Mouse (Mus musculus): ENCODE data around the gene Msh4. TPM values are rescaled to one million over a fixed set of nuclear protein-coding genes. Genes with fewer than 3 reads are reported as not detected.

Msh4 gene
- 0.18 TPM in 1 of 4 replicates, not detected in the others for total RNA-seq (2023)

DNA sequence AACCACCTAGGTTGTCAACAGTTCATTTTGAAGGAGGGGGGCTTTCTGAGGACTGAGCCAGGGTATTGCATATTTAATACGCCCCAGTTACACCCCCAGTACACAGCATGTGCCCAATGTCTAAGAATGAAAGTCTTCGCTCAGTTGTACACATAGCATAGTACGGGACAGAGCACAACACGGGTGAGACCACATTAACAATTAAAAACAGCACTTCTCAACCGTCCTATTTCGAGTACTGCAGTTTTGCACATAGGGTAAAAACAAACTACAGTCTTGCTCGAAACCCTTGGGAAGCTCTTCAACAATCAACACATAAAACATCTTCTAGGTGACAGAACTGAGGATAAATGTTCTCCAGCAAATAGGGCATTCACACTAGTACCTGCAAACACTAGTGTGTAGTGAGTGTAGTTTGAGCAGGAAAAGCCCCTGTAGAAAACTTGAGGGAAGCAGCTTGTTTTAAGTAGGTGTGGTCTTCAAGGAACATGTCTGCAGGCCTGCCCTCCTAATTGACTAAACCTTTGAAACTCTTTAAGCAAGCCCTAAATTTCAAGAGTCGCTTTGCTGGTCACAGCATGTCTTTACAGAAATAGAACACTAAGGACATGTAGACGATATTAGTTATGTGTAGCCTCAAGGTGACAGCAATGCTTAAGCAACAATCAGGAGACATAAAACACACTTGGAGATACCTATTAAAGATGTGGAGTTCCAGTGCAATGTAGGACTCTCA lies at the start of gene Msh4:
TSS of gene Msh4 (minus strand) at position 3 of the 736 bp plus-strand sequence.

DNA sequence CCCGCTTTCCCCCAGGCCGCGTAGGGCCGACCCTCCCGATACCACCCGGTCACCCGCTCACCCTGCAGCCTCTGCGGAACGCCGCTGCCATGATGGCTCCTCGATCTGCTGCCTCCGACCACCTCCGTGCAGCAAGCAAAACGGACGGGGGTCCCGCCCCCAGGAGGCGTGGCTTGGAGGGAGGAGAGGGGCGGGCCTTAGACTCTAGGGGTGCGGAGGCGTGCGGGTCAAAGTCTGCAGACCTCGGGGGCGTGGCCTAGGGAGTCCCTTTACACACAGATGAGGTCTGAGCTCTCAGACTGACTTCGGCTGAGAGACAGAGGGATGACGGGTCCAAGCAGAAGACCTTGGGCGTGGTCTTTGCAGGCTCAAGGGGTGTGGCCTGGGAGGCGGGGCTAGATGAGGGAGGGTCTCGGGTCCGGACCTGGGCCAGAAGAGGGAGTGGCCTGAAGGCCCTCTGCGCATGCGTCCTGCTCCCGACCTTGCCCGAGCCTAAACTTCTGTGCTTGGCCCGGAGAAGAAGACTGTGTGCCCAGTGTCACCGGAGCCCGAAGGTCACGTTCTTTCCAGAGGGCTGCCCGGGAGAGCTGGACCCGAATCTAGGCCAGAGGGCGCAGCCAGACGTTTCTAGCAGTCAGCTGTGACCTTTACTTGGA lies 38.5 kb upstream of the Msh4 start, which contains the start of gene Acadm:
TSS of gene Acadm (minus strand) at position 298 of the 656 bp plus-strand sequence.

DNA sequence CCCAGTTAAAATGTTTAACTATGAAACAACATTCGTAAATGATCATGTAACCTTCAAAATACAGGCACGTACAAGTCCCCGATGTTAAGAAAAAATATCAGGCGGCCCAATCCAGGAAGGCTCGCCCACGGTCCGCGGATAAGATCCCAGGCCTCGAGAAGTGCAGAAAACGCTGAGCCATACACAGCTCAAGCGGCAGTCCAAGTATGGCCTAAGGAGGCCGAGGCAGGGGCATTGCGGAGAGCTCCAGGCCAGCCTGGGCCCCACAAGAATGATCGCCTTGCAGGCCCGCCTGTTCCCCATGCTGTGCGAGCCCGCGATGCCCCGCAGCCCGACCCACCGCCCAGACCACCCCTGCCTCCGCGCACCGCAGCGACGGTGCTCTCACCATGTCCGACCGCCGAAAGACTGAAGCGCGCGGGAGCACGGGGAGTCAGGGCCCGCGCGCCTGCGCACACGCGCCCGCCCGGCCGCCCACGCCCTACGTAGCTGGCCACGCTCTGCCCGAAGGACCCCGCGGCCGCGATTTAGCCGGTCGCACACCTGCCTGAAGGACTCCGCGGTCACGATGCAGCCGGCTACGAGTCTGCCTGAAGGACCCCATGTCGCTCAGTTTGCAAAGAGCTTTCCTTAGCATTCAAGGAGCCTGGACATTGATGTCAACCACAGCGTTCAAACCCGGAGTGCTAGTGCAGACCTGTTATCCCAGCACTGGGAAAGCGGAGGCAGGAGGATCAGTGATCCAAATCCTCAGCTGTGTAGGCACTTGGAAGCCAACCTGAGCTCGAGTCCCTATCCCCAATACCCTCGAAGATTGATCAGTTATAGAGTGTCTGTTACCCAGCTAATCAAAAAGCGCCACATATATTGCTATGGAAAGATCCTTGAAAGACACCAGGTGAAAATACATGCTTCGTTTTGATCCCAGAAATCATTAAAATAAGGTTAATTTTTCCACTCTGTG lies 6.9 kb upstream of the Msh4 start, which contains the start of gene Rabggtb:
TSS of gene Rabggtb (minus strand) at position 464 of the 964 bp plus-strand sequence.

DNA sequence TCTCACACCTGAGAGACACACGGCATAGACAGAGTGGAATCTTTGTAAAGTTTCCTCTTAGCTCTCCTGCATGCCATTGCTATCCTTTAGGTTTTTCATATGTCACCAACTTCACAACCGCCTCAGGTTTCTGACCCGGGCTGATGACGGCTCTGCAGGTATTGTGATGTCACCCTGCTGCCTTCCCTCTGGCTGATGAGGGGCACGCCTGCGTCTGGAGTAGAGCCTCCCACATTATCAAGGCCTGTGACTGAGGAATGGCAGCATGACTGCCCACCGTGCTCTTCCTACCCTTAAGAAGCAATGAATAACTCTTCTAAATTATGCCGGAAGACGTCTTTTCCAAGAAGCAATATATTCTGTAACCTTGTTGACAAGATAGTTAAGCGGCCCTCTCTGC lies 61.9 kb downstream of the Msh4 start, which contains the start of gene Asb17:
TSS of gene Asb17 (plus strand) at position 180 of the 400 bp plus-strand sequence.

Other genes with a start within 250 kb of the Msh4 start
- 8.5 to 13.9 TPM (median 11.6 TPM) in 4 replicates for gene St6galnac3, start 181.0 kb downstream of the Msh4 start, total RNA-seq (2023)
- not detected in 4 replicates for gene Asb17, start 61.9 kb downstream of the Msh4 start, total RNA-seq (2023)
- 51.4 to 61.8 TPM (median 59.8 TPM) in 4 replicates for gene Rabggtb, start 6.9 kb upstream of the Msh4 start, total RNA-seq (2023)
- 47.1 to 52.5 TPM (median 51.8 TPM) in 4 replicates for gene Acadm, start 38.5 kb upstream of the Msh4 start, total RNA-seq (2023)
- not detected in 4 replicates for gene Slc44a5, start 67.3 kb upstream of the Msh4 start, total RNA-seq (2023)